Mouse (Mus musculus) liver, embryonic 11.5 days (tissue): Measurements from ENCODE around the gene Tnrc6c. TPM values are rescaled to one million over a fixed set of nuclear protein-coding genes. Genes with fewer than 3 reads are reported as not detected.

Experiments
- ATAC-seq: fragments of 200-750 bp; cut with Nextera tagmentation; replicated peaks from 2 replicates; pipeline ENCODE4 v1.8.0; 2017; ENCODE audit warnings: moderate number of reproducible peaks, mild to moderate bottlenecking, moderate TSS enrichment, moderate library complexity; ENCODE audit not compliant: low FRiP score
- DNase-seq: peaks from one replicate; pipeline ENCODE4 v3.0.0-alpha.2; 2017; ENCODE audit warnings: low spot score
- H3K27ac ChIP-seq: fragments of 300-500 bp; sonication (generic); 2 replicates; pipeline ENCODE4 v1.5.1; 2014; ENCODE audit warnings: mild to moderate bottlenecking, low read depth, low read length, control low read depth
- H3K27me3 ChIP-seq: fragments of 300-500 bp; sonication (generic); replicated peaks from 2 replicates; pipeline ENCODE4 v1.6.1; 2014; ENCODE audit warnings: low read length, mixed read lengths; ENCODE audit not compliant: control insufficient read depth, insufficient read depth
- H3K36me3 ChIP-seq: fragments of 300-500 bp; sonication (generic); 2 replicates; pipeline ENCODE4 v1.6.1; 2014; ENCODE audit warnings: mild to moderate bottlenecking, low read length, moderate library complexity, mixed read lengths; ENCODE audit not compliant: control insufficient read depth, insufficient read depth
- H3K4me1 ChIP-seq: fragments of 300-500 bp; sonication (generic); replicated peaks from 2 replicates; pipeline ENCODE4 v1.6.1; 2014; ENCODE audit warnings: low read length, mixed read lengths; ENCODE audit not compliant: control insufficient read depth, insufficient read depth
- H3K4me2 ChIP-seq: fragments of 300-500 bp; sonication (generic); 2 replicates; pipeline ENCODE4 v1.6.1; 2014; ENCODE audit warnings: mild to moderate bottlenecking, control low read depth, moderate library complexity
- H3K4me3 ChIP-seq: fragments of 300-500 bp; sonication (generic); 2 replicates; pipeline ENCODE4 v1.5.1; 2014; ENCODE audit warnings: low read depth, low read length, control low read depth
- H3K9ac ChIP-seq: fragments of 300-500 bp; sonication (generic); 2 replicates; pipeline ENCODE4 v1.6.1; 2014; ENCODE audit warnings: low read depth, low read length, control low read depth
- H3K9me3 ChIP-seq: fragments of 300-500 bp; sonication (generic); 2 replicates; pipeline ENCODE4 v1.6.1; 2016; ENCODE audit warnings: low read length, inconsistent platforms, mixed read lengths; ENCODE audit not compliant: control insufficient read depth
- WGBS: fragments of 180-500 bp; shearing (Covaris S2); extraction: QIAGEN DNeasy Blood & Tissue Kit; methylation state at CpG from one replicate; pipeline ENCODE4 v1.1.7; 2014; 5-methylcytosine and 5-hydroxymethylcytosine counted together
- polyA plus RNA-seq: library from polyadenylated mRNA; unstranded; fragments of >200 nt; fragmentation: Nextera tagmentation; extraction: Ambion mirVana; gene quantifications from 2 replicates; pipeline ENCODE4 v1.2.1, GENCODE M21; 2014

Gene Tnrc6c
- polyA plus RNA-seq, 1 experiment from 2014 or later = 8.0 TPM

- no peak overlapping the region for H3K9ac ChIP-seq
- H3K36me3 ChIP-seq = no peaks in the 10 kb centered on the region
- no peak overlapping the region for H3K4me3 ChIP-seq
- DNase-seq (no peak), ATAC-seq (no peak)
- no peaks in the 10 kb centered on the region for H3K9me3 ChIP-seq
- no peaks in the 10 kb centered on the region for H3K27me3 ChIP-seq
- H3K4me1 ChIP-seq = no peaks in the 10 kb centered on the region
- no peak overlapping the region for H3K4me2 ChIP-seq
- no peak overlapping the region for H3K27ac ChIP-seq
- 67% methylated on average over 2 of the region's 2 CpGs for WGBS
Observed at GRCm38 (mm10) chr11:117676649-117677048, 22.6 kb downstream of the Tnrc6c start.

- Histone ChIP-seq H3K4me1 (no peaks in the 10 kb centered on the region), H3K4me2 (no peak overlapping the region)
Observed at GRCm38 (mm10) chr11:117677111-117677510, 23.0 kb downstream of the Tnrc6c start.

GRCm38 (mm10) chr11:117677594-117677993, 23.5 kb downstream of the Tnrc6c start:
- Histone ChIP-seq H3K27ac (no peak overlapping the region), H3K27me3 (no peaks in the 10 kb centered on the region), H3K9me3 (no peaks in the 10 kb centered on the region), H3K4me3 (no peak overlapping the region), H3K4me2 (no peak overlapping the region), H3K4me1 (no peaks in the 10 kb centered on the region), H3K9ac (no peak overlapping the region), H3K36me3 (no peaks in the 10 kb centered on the region)
- DNase-seq (no peak), ATAC-seq (no peak)
- 81% methylated on average over 3 of the region's 3 CpGs for whole genome bisulfite sequencing

More at GRCm38 (mm10) chr11:117677111-117677510, 23.0 kb downstream of the Tnrc6c start:
- Histone ChIP-seq H3K9ac (no peak overlapping the region), H3K4me3 (no peak overlapping the region), H3K9me3 (no peaks in the 10 kb centered on the region), H3K36me3 (no peaks in the 10 kb centered on the region), H3K27me3 (no peaks in the 10 kb centered on the region), H3K27ac (no peak overlapping the region)
- 70% methylated on average over 3 of the region's 3 CpGs for WGBS
- no peak for DNase-seq
- no peak for ATAC-seq

- Histone ChIP-seq H3K9me3 (no peaks in the 10 kb centered on the region), H3K4me1 (no peaks in the 10 kb centered on the region), H3K9ac (no peak overlapping the region), H3K36me3 (no peaks in the 10 kb centered on the region), H3K4me2 (no peak overlapping the region), H3K4me3 (no peak overlapping the region), H3K27me3 (no peaks in the 10 kb centered on the region), H3K27ac (no peak overlapping the region)
- no peak for ATAC-seq
- WGBS = 89% methylated on average over 4 of the region's 4 CpGs
- DNase-seq = no peak
Observed at GRCm38 (mm10) chr11:117678155-117678554, 24.1 kb downstream of the Tnrc6c start.

- H3K4me3 ChIP-seq = no peak overlapping the region
- no peak overlapping the region for H3K9ac ChIP-seq
- no peaks in the 10 kb centered on the region for H3K4me1 ChIP-seq
- DNase-seq (no peak), ATAC-seq (no peak)
- H3K4me2 ChIP-seq = no peak overlapping the region
- H3K27ac ChIP-seq = no peak overlapping the region
- WGBS = 39% methylated on average over 2 of the region's 2 CpGs
- H3K9me3 ChIP-seq = no peaks in the 10 kb centered on the region
- no peaks in the 10 kb centered on the region for H3K27me3 ChIP-seq
- H3K36me3 ChIP-seq = no peaks in the 10 kb centered on the region
Observed at GRCm38 (mm10) chr11:117678740-117679139, 24.7 kb downstream of the Tnrc6c start.

- Histone ChIP-seq H3K4me2 (no peak overlapping the region), H3K36me3 (no peaks in the 10 kb centered on the region), H3K9me3 (no peaks in the 10 kb centered on the region), H3K27me3 (no peaks in the 10 kb centered on the region), H3K4me1 (peaks cover 10% of the 10 kb centered on the region), H3K4me3 (no peak overlapping the region), H3K27ac (no peak overlapping the region), H3K9ac (no peak overlapping the region)
- no peak for ATAC-seq
- DNase-seq = no peak
- 67% methylated on average over 5 of the region's 5 CpGs for WGBS
Observed at GRCm38 (mm10) chr11:117684640-117685039, 30.6 kb downstream of the Tnrc6c start.

- Histone ChIP-seq H3K9me3 (no peaks in the 10 kb centered on the region), H3K27ac (no peak overlapping the region), H3K9ac (no peak overlapping the region), H3K4me1 (peaks cover 10% of the 10 kb centered on the region), H3K4me2 (no peak overlapping the region; the same call in 1 of the 2 replicates), H3K36me3 (no peaks in the 10 kb centered on the region), H3K27me3 (no peaks in the 10 kb centered on the region), H3K4me3 (no peak overlapping the region)
- WGBS = 58% methylated on average over 3 of the region's 3 CpGs
- DNase-seq (no peak), ATAC-seq (no peak)
Observed at GRCm38 (mm10) chr11:117685461-117685860, 31.4 kb downstream of the Tnrc6c start.

- H3K4me1 ChIP-seq = peaks cover 10% of the 10 kb centered on the region
- H3K36me3 ChIP-seq = no peaks in the 10 kb centered on the region
- no peak overlapping the region for H3K9ac ChIP-seq
- no peak for ATAC-seq
- H3K27me3 ChIP-seq = no peaks in the 10 kb centered on the region
- H3K9me3 ChIP-seq = no peaks in the 10 kb centered on the region
- no peak for DNase-seq
- no peak overlapping the region for H3K4me3 ChIP-seq
- H3K27ac ChIP-seq = no peak overlapping the region
- no peak overlapping the region; the same call in 1 of the 2 replicates for H3K4me2 ChIP-seq
- WGBS = 58% methylated on average over 8 of the region's 8 CpGs
Observed at GRCm38 (mm10) chr11:117686021-117686420, 31.9 kb downstream of the Tnrc6c start.

- DNase-seq = no peak
- H3K27ac ChIP-seq = no peak overlapping the region
- H3K9me3 ChIP-seq = no peaks in the 10 kb centered on the region
- no peak overlapping the region for H3K4me2 ChIP-seq
- ATAC-seq = no peak
- H3K36me3 ChIP-seq = no peaks in the 10 kb centered on the region
- no peaks in the 10 kb centered on the region for H3K27me3 ChIP-seq
- H3K9ac ChIP-seq = no peak overlapping the region
- WGBS = 76% methylated on average over 2 of the region's 2 CpGs
- H3K4me1 ChIP-seq = peaks cover 10% of the 10 kb centered on the region
- no peak overlapping the region for H3K4me3 ChIP-seq
Observed at GRCm38 (mm10) chr11:117688603-117689002, 34.5 kb downstream of the Tnrc6c start.
